Mouse (Mus musculus) myocyte (in vitro differentiated cells): ENCODE measurements around the gene Tma7. TPM values are rescaled to one million over a fixed set of nuclear protein-coding genes. Genes with fewer than 3 reads are reported as not detected.

Source experiments
- H3K27me3 ChIP-seq: one replicate; pipeline ENCODE4 v1.6.1; 2011; ENCODE audit not compliant: control insufficient read depth, insufficient read depth, insufficient read length
- H3K36me3 ChIP-seq: one replicate; pipeline ENCODE4 v1.6.1; 2011; ENCODE audit not compliant: control insufficient read depth, insufficient read depth
- H3K4me2 ChIP-seq: one replicate; pipeline ENCODE4 v1.6.1; 2011; ENCODE audit warnings: low read depth, control low read depth
- H3K4me3 ChIP-seq: one replicate; pipeline ENCODE4 v1.5.1; 2011; ENCODE audit warnings: mild to moderate bottlenecking, control low read depth, moderate library complexity
- H3K79me2 ChIP-seq: one replicate; pipeline ENCODE4 v1.6.1; 2011; ENCODE audit not compliant: control insufficient read depth, insufficient read depth
- H3ac ChIP-seq: one replicate; pipeline ENCODE4 v1.6.1; 2011; ENCODE audit not compliant: control insufficient read depth, insufficient read length
- CEBPB ChIP-seq: IDR thresholded peaks from 2 replicates; pipeline ENCODE4 v1.6.1; 2011; ENCODE audit warnings: mild to moderate bottlenecking, moderate library complexity; ENCODE audit not compliant: poor library complexity, insufficient read depth, severe bottlenecking
- E2F4 ChIP-seq: IDR thresholded peaks from one replicate; pipeline ENCODE4 v1.6.1; 2011; ENCODE audit warnings: mild to moderate bottlenecking, control low read depth, moderate library complexity; ENCODE audit not compliant: insufficient read depth
- MAX ChIP-seq: IDR thresholded peaks from one replicate; pipeline ENCODE4 v1.6.1; 2011; ENCODE audit warnings: low read depth, mild to moderate bottlenecking, control low read depth
- MYOD1 ChIP-seq, 3 experiments: IDR thresholded peaks; one replicate each; pipeline ENCODE4 v1.6.1; 2011; ENCODE audit warnings: control low read depth in 2 of 3, low read depth in 2 of 3, mild to moderate bottlenecking in 2 of 3, moderate library complexity in 1 of 3; ENCODE audit not compliant: insufficient read length in 2 of 3, control insufficient read depth in 1 of 3
- MYOG ChIP-seq, 3 experiments: IDR thresholded peaks; one replicate each; pipeline ENCODE4 v1.6.1; 2011; ENCODE audit warnings: control low read depth in 2 of 3, low read depth in 2 of 3, mild to moderate bottlenecking in 2 of 3; ENCODE audit not compliant: insufficient read length in 2 of 3, control insufficient read depth in 1 of 3, insufficient read depth in 1 of 3
- POLR2A ChIP-seq: IDR thresholded peaks from one replicate; pipeline ENCODE4 v1.6.1; 2011; ENCODE audit warnings: low read depth, mild to moderate bottlenecking, control low read depth, moderate library complexity; ENCODE audit not compliant: insufficient read length
- POLR2AphosphoS2 ChIP-seq: IDR thresholded peaks from one replicate; pipeline ENCODE4 v1.6.1; 2011; ENCODE audit warnings: low read depth, control low read depth; ENCODE audit not compliant: insufficient read length
- REST ChIP-seq: IDR thresholded peaks from one replicate; pipeline ENCODE4 v1.6.1; 2011; ENCODE audit warnings: mild to moderate bottlenecking, control low read depth, moderate library complexity; ENCODE audit not compliant: insufficient read depth, insufficient read length
- SRF ChIP-seq: IDR thresholded peaks from one replicate; pipeline ENCODE4 v1.6.1; 2011; ENCODE audit warnings: low read depth; ENCODE audit not compliant: control insufficient read depth, insufficient read length
- TCF12 ChIP-seq: IDR thresholded peaks from one replicate; pipeline ENCODE4 v1.6.1; 2011; ENCODE audit warnings: mild to moderate bottlenecking, control low read depth; ENCODE audit not compliant: poor library complexity, insufficient read depth, severe bottlenecking
- TCF3 ChIP-seq: IDR thresholded peaks from one replicate; pipeline ENCODE4 v1.6.1; 2011; ENCODE audit warnings: low read depth, control low read depth; ENCODE audit not compliant: insufficient read length
- USF1 ChIP-seq: IDR thresholded peaks from one replicate; pipeline ENCODE4 v1.6.1; 2011; ENCODE audit warnings: low read depth, mild to moderate bottlenecking, control low read depth, moderate library complexity
- polyA plus RNA-seq: library from polyadenylated mRNA; unstranded; fragments of >200 nt; fragmentation: generic; extraction: Trizol; gene quantifications from one replicate; pipeline ENCODE4 v1.2.1, GENCODE M21; 2012; ENCODE audit warnings: missing spikeins

Gene Tma7
- polyA plus RNA-seq, 1 experiment: 271 TPM

DNA sequence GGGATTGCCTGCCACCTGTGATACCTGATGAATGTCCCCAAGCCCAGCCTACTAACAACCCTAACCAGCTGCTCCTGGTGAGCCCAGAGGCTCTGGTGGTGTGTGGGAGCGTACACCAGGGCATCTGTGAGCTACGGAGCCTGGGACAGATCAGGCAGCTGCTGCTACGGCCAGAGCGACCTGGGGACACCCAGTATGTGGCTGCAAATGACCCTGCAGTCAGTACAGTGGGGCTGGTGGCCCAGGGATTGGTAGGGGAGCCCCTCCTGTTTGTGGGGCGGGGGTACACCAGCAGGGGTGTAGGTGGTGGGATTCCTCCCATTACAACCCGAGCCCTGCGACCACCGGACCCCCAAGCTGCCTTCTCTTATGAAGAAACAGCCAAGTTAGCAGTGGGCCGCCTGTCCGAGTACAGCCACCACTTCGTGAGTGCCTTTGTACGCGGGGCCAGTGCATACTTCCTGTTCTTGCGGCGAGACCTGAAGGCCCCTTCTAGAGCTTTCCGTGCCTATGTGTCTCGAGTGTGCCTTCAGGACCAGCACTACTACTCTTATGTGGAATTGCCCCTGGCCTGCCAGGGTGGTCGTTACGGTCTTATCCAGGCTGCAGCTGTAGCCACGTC is 18.0 kb upstream of the Tma7 start:
- Histone ChIP-seq H3K36me3 (no peaks in the 10 kb centered on the region), H3K4me2 (no peak overlapping the region), H3ac (no peak overlapping the region), H3K79me2 (no peaks in the 10 kb centered on the region), H3K4me3 (no peak overlapping the region), H3K27me3 (no peaks in the 10 kb centered on the region)
- TF ChIP-seq REST: no peak
- no peak for TF ChIP-seq E2F4
- no peak for TF ChIP-seq MYOG (IDR thresholded peaks at IDR 0.05; ENCODE audit: control insufficient read depth in 1 of 3, insufficient read depth in 1 of 3, insufficient read length in 2 of 3, low read depth in 2 of 3)
- no peak for TF ChIP-seq MYOD1 (IDR thresholded peaks at IDR 0.05; ENCODE audit: control insufficient read depth in 1 of 3, insufficient read length in 2 of 3, low read depth in 2 of 3)
- TF ChIP-seq CEBPB: no peak
- no peak for TF ChIP-seq POLR2A

DNA sequence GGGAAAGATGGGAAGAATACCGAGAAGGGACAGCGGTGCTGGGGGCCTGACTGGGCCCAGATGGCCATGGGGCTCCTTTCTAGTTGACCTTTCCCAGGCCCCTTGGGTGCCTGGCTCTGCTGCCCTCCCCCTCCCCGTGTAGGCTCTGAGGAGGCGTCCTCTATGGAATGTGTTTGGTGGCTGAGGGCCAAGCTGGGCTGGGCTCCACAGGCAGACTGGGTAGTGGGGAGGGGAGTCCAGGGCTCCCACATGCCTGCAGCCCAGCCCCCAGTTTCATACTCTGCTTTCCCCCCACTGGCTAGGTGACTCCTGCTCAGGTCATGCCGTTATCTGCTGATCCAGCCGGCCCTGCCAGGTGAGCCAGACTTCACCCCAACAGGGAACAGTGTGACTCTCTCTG is 16.6 kb upstream of the Tma7 start:
- no peak for TF ChIP-seq MYOG (IDR thresholded peaks at IDR 0.05; ENCODE audit: control insufficient read depth in 1 of 3, insufficient read depth in 1 of 3, insufficient read length in 2 of 3, low read depth in 2 of 3)
- TF ChIP-seq SRF: no peak
- no peak for TF ChIP-seq E2F4
- TF ChIP-seq USF1: no peak
- TF ChIP-seq MAX: no peak
- TF ChIP-seq REST: no peak
- no peak for TF ChIP-seq TCF3
- TF ChIP-seq TCF12: no peak
- no peak for TF ChIP-seq CEBPB
- no peak for TF ChIP-seq MYOD1 (IDR thresholded peaks at IDR 0.05; ENCODE audit: control insufficient read depth in 1 of 3, insufficient read length in 2 of 3, low read depth in 2 of 3)
- no peak for TF ChIP-seq POLR2A
- no peak for TF ChIP-seq POLR2AphosphoS2
- Histone ChIP-seq H3K4me2 (peak overlapping the region; percentile 50), H3K79me2 (no peaks in the 10 kb centered on the region), H3ac (no peak overlapping the region), H3K4me3 (no peak overlapping the region), H3K27me3 (no peaks in the 10 kb centered on the region), H3K36me3 (no peaks in the 10 kb centered on the region)

DNA sequence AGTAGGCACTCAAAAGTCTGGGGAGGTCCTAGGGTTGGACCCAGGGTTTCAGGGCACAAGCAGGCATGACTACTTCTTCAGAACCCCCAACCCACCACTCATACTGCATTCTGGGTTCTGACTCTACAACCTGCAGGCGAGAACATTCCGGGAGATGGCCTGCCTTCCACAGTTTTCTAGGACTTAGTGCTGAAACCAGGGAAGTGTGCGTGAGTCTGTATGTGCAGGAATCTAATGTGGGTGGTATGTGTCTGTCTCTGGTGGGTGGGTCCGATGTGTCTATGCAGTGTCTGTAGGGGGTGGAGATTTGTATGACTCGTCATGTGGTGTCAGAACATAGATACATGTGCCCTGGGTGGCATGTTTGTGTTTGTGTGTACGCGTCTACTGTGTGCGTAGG is 16.0 kb upstream of the Tma7 start:
- Histone ChIP-seq H3ac (no peak overlapping the region), H3K79me2 (no peaks in the 10 kb centered on the region), H3K27me3 (no peaks in the 10 kb centered on the region), H3K36me3 (no peaks in the 10 kb centered on the region), H3K4me3 (no peak overlapping the region), H3K4me2 (peak overlapping the region; percentile 50)
- TF ChIP-seq POLR2A (no peak), MAX (no peak), MYOG (IDR thresholded peaks at IDR 0.05; ENCODE audit: control insufficient read depth in 1 of 3, insufficient read depth in 1 of 3, insufficient read length in 2 of 3, low read depth in 2 of 3) (no peak), MYOD1 (IDR thresholded peaks at IDR 0.05; ENCODE audit: control insufficient read depth in 1 of 3, insufficient read length in 2 of 3, low read depth in 2 of 3) (no peak), POLR2AphosphoS2 (no peak), SRF (no peak), E2F4 (no peak)

DNA sequence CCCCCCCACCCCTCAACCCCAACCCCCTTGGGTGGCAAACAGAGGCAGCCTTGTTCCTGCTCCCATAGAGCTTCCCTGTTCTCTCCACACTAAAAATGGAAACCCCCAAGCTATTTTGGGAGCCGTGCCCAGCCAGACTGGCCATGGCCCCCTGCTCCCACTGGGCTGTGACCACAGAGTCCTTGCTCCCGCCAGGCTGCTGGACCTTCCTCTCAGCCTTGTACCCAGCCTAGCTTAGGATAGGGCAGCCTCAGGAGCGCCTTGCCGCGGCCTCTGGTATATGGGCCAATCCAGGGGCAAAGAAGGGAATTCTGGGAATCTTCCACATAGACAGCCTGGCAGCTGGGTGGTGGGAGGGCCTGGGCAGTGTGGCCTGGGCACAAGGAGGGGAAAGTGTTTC is 15.4 kb upstream of the Tma7 start:
- no peak overlapping the region for H3K4me3 ChIP-seq
- H3K4me2 ChIP-seq: peak overlapping the region; percentile 50
- no peaks in the 10 kb centered on the region for H3K79me2 ChIP-seq
- no peaks in the 10 kb centered on the region for H3K36me3 ChIP-seq
- H3ac ChIP-seq: no peak overlapping the region
- TF ChIP-seq POLR2AphosphoS2: no peak
- TF ChIP-seq MYOD1 (IDR thresholded peaks at IDR 0.05; ENCODE audit: control insufficient read depth in 1 of 3, insufficient read length in 2 of 3, low read depth in 2 of 3): no peak
- no peak for TF ChIP-seq TCF3
- TF ChIP-seq POLR2A: no peak
- no peak for TF ChIP-seq E2F4
- no peak for TF ChIP-seq TCF12
- H3K27me3 ChIP-seq: no peaks in the 10 kb centered on the region

DNA sequence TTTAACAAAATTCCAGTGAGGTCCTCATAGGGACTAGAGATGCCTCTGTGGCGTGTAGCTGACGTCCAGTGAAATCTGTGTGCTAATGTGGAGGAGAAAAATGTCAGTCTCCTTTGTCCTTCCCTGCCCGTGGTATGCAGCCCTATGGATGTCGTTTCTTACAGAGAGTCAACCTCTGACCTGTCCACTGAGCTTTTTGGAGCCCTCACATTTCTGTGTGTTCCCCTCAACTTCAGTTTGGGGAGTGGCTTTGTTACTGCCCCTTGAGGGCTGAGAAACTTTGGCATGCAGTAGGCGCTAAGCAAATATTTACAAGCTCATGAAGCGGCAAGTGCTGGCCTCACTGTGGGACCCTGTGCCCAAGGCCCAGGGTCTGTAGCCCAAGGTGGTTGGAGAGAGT is 14.9 kb upstream of the Tma7 start:
- TF ChIP-seq TCF12: no peak
- TF ChIP-seq TCF3: no peak

More for the DNA sequence above, 14.9 kb upstream of the Tma7 start:
- Histone ChIP-seq H3K4me2 (peak overlapping the region; percentile 71), H3K79me2 (no peaks in the 10 kb centered on the region), H3ac (no peak overlapping the region), H3K27me3 (no peaks in the 10 kb centered on the region), H3K4me3 (no peak overlapping the region), H3K36me3 (no peaks in the 10 kb centered on the region)
